Mouse (Mus musculus) cerebellum, adult 2 months (tissue): ENCODE data around the gene Ccr8.

Source experiments
- CTCF ChIP-seq: fragments of 200-500 bp; IDR thresholded peaks from 2 replicates; pipeline ENCODE4 v1.5.1; 2011; ENCODE audit warnings: low read depth, mild to moderate bottlenecking, control low read depth, low read length, moderate library complexity, borderline replicate concordance; ENCODE audit not compliant: insufficient read depth
- POLR2A ChIP-seq: fragments of 200-500 bp; IDR thresholded peaks from 2 replicates; pipeline ENCODE4 v1.6.1; 2011; ENCODE audit warnings: low read length, control low read depth, borderline replicate concordance; ENCODE audit not compliant: insufficient read depth

DNA sequence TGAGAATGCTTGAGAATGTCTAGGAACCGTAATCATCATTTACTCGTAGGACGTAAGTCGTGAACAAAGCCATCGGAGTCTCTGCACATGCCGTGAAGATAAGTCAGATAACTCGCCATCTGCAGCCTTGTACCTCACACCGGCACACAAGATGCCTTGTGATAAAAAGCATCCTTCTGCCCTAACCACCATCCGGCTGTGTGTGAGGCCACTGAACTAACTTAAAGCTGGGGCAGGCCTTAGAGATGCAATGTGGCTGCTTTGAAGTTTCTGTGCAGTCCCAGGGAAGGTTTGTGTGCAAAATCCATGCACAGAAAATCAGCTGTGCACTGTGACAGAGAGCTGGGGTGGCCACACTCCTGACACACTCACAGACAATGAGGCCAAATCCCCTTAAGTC, 7.5 kb upstream of the Ccr8 start:
- TF ChIP-seq POLR2A: no peak
- TF ChIP-seq CTCF: no peak
